Mouse (Mus musculus): ENCODE data around the gene Cabp7.

GRCm38 (mm10) chr11:4757789-4758158, 11.2 kb upstream of the Cabp7 start:
- no peak for TF ChIP-seq POLR2A (IDR thresholded peaks at IDR 0.05; ENCODE audit: low read depth, low read length)
- no peak for TF ChIP-seq CTCF (IDR thresholded peaks at IDR 0.05; ENCODE audit: borderline replicate concordance, insufficient read depth, low read length)

Data from embryonic fibroblast, embryonic 13.5 days (primary cell).